Mouse (Mus musculus) erythroblast, embryonic 14.5 days (primary cell): Measurements from ENCODE around the gene Xlr5c.
"Not testable (repeated sequence)": the region's sequence is repeated elsewhere in the genome, so short reads cannot be mapped to it uniquely, and the experiment has no call there.

ENCODE experiments used
- GATA1 ChIP-seq: IDR thresholded peaks from 2 replicates; pipeline ENCODE4 v1.6.1; 2012; ENCODE audit warnings: low read length, inconsistent platforms, mixed read lengths
- TAL1 ChIP-seq: IDR thresholded peaks from 3 replicates; pipeline ENCODE4 v1.6.1; 2012; ENCODE audit warnings: low read length, inconsistent platforms, mixed read lengths

GRCm38 (mm10) chrX:73292876-73293275 is at the start of gene Xlr5c, which contains the start of gene Xlr5a:
- not testable (repeated sequence) for TF ChIP-seq TAL1, GATA1
